8 mouse cellular contexts compared by ENCODE assay signal in genomic region chr3:145648991-145649851, GRCm38 (mm10). TPM values are rescaled to one million over a fixed set of nuclear protein-coding genes. Genes with fewer than 3 reads are reported as not detected.
DNase-seq lines count a peak whose midpoint lies in the region; ATAC-seq and TF ChIP-seq lines count a peak whose summit lies in the region.

No protein-coding gene starts in this region.

- peak overlapping the region; percentile 77 for H3K9ac ChIP-seq in forebrain, embryonic 14.5 days (ENCODE audit: low read length)
- H3K9ac ChIP-seq in limb, embryonic 13.5 days, result peak overlapping the region; percentile 93
- peak overlapping the region; percentile 51 for H3K9ac ChIP-seq in midbrain, postnatal 0 days (replicated peaks; ENCODE audit: low read length, poor library complexity, severe bottlenecking)

- H3K36me3 ChIP-seq in thymus, adult 2 months (ENCODE audit: control insufficient read depth, insufficient read depth, low read length), result no peaks in the 10 kb centered on the region
- no peaks in the 10 kb centered on the region for H3K36me3 ChIP-seq in forebrain, embryonic 14.5 days (ENCODE audit: control insufficient read depth, insufficient read depth, low read length)
- peaks cover 7% of the 10 kb centered on the region; the same call in 1 of the 2 replicates for H3K36me3 ChIP-seq in hindbrain, embryonic 10.5 days
- H3K36me3 ChIP-seq in limb, embryonic 13.5 days, result peaks cover 17% of the 10 kb centered on the region
- no peaks in the 10 kb centered on the region for H3K36me3 ChIP-seq in midbrain, postnatal 0 days (ENCODE audit: insufficient read depth, low read length)

- TF ChIP-seq CTCF in thymus, adult 2 months (IDR thresholded peaks at IDR 0.05; ENCODE audit: borderline replicate concordance, control insufficient read depth, extremely low read depth, insufficient read depth, low read length, poor library complexity), result no peak
- peak; percentile 32; the same call in 1 of the 2 replicates for TF ChIP-seq CTCF in midbrain, postnatal 0 days (IDR thresholded peaks at IDR 0.05)

- 3% methylated on average over 49 of the region's 49 CpGs for WGBS in thymus, adult 2 months
- under 1% methylated on average over 49 of the region's 49 CpGs for WGBS in forebrain, embryonic 14.5 days
- under 1% methylated on average over 49 of the region's 49 CpGs for WGBS in hindbrain, embryonic 10.5 days
- WGBS in limb, embryonic 13.5 days, result under 1% methylated on average over 49 of the region's 49 CpGs
- 1% methylated on average over 49 of the region's 49 CpGs for WGBS in midbrain, postnatal 0 days

- no peak for TF ChIP-seq POLR2A in thymus, adult 2 months (IDR thresholded peaks at IDR 0.05; ENCODE audit: control insufficient read depth, extremely low read depth, insufficient read depth, low read length, poor library complexity)

- H3K4me3 ChIP-seq in thymus, adult 2 months (ENCODE audit: control insufficient read depth, insufficient read depth, low read length), result peak overlapping the region; percentile 31
- H3K4me3 ChIP-seq in forebrain, embryonic 14.5 days (ENCODE audit: low read depth, low read length), result peak overlapping the region; percentile 54
- H3K4me3 ChIP-seq in hindbrain, embryonic 10.5 days, result peak overlapping the region; percentile 72
- H3K4me3 ChIP-seq in limb, embryonic 13.5 days, result peak overlapping the region; percentile 78
- H3K4me3 ChIP-seq in midbrain, postnatal 0 days (ENCODE audit: low read depth, low read length), result peak overlapping the region; percentile 51

- H3K27me3 ChIP-seq in thymus, adult 2 months (ENCODE audit: control insufficient read depth, insufficient read depth, low read length), result peaks cover 22% of the 10 kb centered on the region
- peaks cover 13% of the 10 kb centered on the region; the same call in 1 of the 2 replicates for H3K27me3 ChIP-seq in forebrain, embryonic 14.5 days (replicated peaks; ENCODE audit: control insufficient read depth, insufficient read depth, low read length)
- H3K27me3 ChIP-seq in hindbrain, embryonic 10.5 days (ENCODE audit: insufficient read depth, poor library complexity, severe bottlenecking), result peaks cover 45% of the 10 kb centered on the region
- no peaks in the 10 kb centered on the region for H3K27me3 ChIP-seq in limb, embryonic 13.5 days
- peaks cover 14% of the 10 kb centered on the region; the same call in 1 of the 2 replicates for H3K27me3 ChIP-seq in midbrain, postnatal 0 days (ENCODE audit: insufficient read depth, low read length)

- no peaks in the 10 kb centered on the region for H3K9me3 ChIP-seq in forebrain, embryonic 14.5 days (replicated peaks; ENCODE audit: control insufficient read depth, low read length)
- H3K9me3 ChIP-seq in hindbrain, embryonic 10.5 days, result no peaks in the 10 kb centered on the region
- no peaks in the 10 kb centered on the region for H3K9me3 ChIP-seq in limb, embryonic 13.5 days
- no peaks in the 10 kb centered on the region for H3K9me3 ChIP-seq in midbrain, postnatal 0 days (ENCODE audit: low read length)

- H3K27ac ChIP-seq in thymus, adult 2 months (ENCODE audit: control insufficient read depth, insufficient read depth, low read length), result no peak overlapping the region
- peak overlapping the region; percentile 74 for H3K27ac ChIP-seq in forebrain, embryonic 14.5 days (ENCODE audit: low read depth, low read length)
- H3K27ac ChIP-seq in hindbrain, embryonic 10.5 days, result peak overlapping the region; percentile 95
- H3K27ac ChIP-seq in limb, embryonic 13.5 days, result peak overlapping the region; percentile 98
- no peak overlapping the region for H3K27ac ChIP-seq in midbrain, postnatal 0 days (ENCODE audit: low read depth, low read length)

- peak overlapping the region; percentile 82 for H3K4me2 ChIP-seq in forebrain, embryonic 14.5 days (ENCODE audit: low read length)
- peak overlapping the region; percentile 75 for H3K4me2 ChIP-seq in limb, embryonic 13.5 days (replicated peaks)
- peak overlapping the region; percentile 95 for H3K4me2 ChIP-seq in midbrain, postnatal 0 days (ENCODE audit: low read depth, low read length, poor library complexity, severe bottlenecking)

- ATAC-seq in forebrain, embryonic 14.5 days, result peak; percentile 6; the same call in 1 of the 2 replicates
- ATAC-seq in limb, embryonic 13.5 days (ENCODE audit: low FRiP score, low read depth), result peak; percentile 31
- ATAC-seq in midbrain, postnatal 0 days (ENCODE audit: low FRiP score), result no peak

- no peak for DNase-seq in thymus, adult 2 months
- DNase-seq in thymus, postnatal 10 days (ENCODE audit: low spot score in 2 of 2), result no peak
- DNase-seq in forebrain, embryonic 14.5 days (ENCODE audit: low spot score), result peak; percentile 65
- DNase-seq in hindbrain, embryonic 10.5 days (ENCODE audit: low spot score), result peak; percentile 71
- no peak for DNase-seq in midbrain, postnatal 0 days (ENCODE audit: low spot score)
- peak; percentile 67 for DNase-seq in yolk sac, embryonic 10.5 days (ENCODE audit: low spot score)
- DNase-seq in frontal cortex, postnatal 25 days (ENCODE audit: low spot score in 2 of 2), result no peak

- no peaks in the 10 kb centered on the region for H3K4me1 ChIP-seq in thymus, adult 2 months (replicated peaks; ENCODE audit: control insufficient read depth, insufficient read depth, low read length)
- peaks cover 40% of the 10 kb centered on the region for H3K4me1 ChIP-seq in forebrain, embryonic 14.5 days (ENCODE audit: control insufficient read depth, insufficient read depth, low read length)
- peaks cover 92% of the 10 kb centered on the region for H3K4me1 ChIP-seq in hindbrain, embryonic 10.5 days (replicated peaks)
- peaks cover 67% of the 10 kb centered on the region for H3K4me1 ChIP-seq in limb, embryonic 13.5 days
- peaks cover 8% of the 10 kb centered on the region; the same call in 1 of the 2 replicates for H3K4me1 ChIP-seq in midbrain, postnatal 0 days (ENCODE audit: insufficient read depth, low read length)

RNA-seq across cellular contexts. Expression of gene Ccn1, which starts 0.6 kb away (rescaled TPM):
- 5.8 and 8.1 TPM in 2 replicates for polyA plus RNA-seq in thymus, adult 2 months (2012; rRNA removed)
- polyA plus RNA-seq in forebrain, embryonic 14.5 days (2014; fragmentation: Nextera tagmentation; extraction: Ambion mirVana), result 14.6 and 16.4 TPM in 2 replicates
- 42.9 and 43.4 TPM in 2 replicates for polyA plus RNA-seq in hindbrain, embryonic 10.5 days (2016; fragmentation: Nextera tagmentation; extraction: Ambion mirVana)
- polyA plus RNA-seq in limb, embryonic 13.5 days (2015; fragmentation: Nextera tagmentation; extraction: Ambion mirVana), result 102 and 104 TPM in 2 replicates
- total RNA-seq in midbrain, postnatal 0 days (2014; rRNA removed), result 3.8 and 4.9 TPM in 2 replicates
- 5.3 and 5.6 TPM in 2 replicates for polyA plus RNA-seq in midbrain, postnatal 0 days (2015; fragmentation: Nextera tagmentation; extraction: Ambion mirVana)

Comparison
In these comparisons a context has a peak if more than half of its experiments do, and no peak if none do; other contexts are left out.
1. DNase-seq: peak in forebrain, embryonic 14.5 days (single experiment), hindbrain, embryonic 10.5 days (single experiment) and yolk sac, embryonic 10.5 days (single experiment); none in thymus, adult 2 months (single experiment), thymus, postnatal 10 days (0 of 2), midbrain, postnatal 0 days (single experiment) and frontal cortex, postnatal 25 days (0 of 2).
2. H3K27ac ChIP-seq: peak in forebrain, embryonic 14.5 days (single experiment), hindbrain, embryonic 10.5 days (single experiment) and limb, embryonic 13.5 days (single experiment); none in thymus, adult 2 months (single experiment) and midbrain, postnatal 0 days (single experiment).
3. Peak in every context shown above with its lines, with median percentiles within 50 percentile points of each other: H3K4me3 ChIP-seq, H3K4me2 ChIP-seq and H3K9ac ChIP-seq.